25 mouse cellular contexts compared by ENCODE assay signal in the genomic region with DNA sequence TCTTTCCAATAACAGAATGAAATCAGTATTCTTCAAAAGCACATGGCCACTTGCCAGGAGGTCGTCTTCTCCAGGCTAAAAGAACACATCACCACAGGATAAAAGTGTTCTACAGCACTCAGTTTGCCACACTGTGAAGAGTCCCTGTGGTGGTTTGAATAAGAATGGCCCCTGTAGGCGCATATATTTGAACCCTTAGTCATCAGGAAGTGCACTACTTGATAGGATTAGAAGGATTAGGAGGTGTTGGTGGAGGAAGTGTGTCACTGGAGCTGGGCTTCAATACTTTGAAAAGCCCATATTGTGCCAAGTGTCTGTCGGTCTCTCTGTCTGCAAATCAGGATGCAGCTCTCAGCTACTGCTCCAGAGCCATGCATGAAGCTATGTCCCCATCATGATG. TPM values are rescaled to one million over a fixed set of nuclear protein-coding genes. Genes with fewer than 3 reads are reported as not detected.
DNase-seq lines count a peak whose midpoint lies in the region; ATAC-seq and TF ChIP-seq lines count a peak whose summit lies in the region.
"Had no signal": no experiment of that assay in that cellular context is flagged by ENCODE, and none has a peak within 500 bp of the region (broad histone marks: within the 10 kb centered on the region; RNA-seq: fewer than 3 reads in every experiment).

No protein-coding gene starts in this region.

- no peak overlapping the region for H3K4me2 ChIP-seq in liver, embryonic 11.5 days
- H3K4me2 ChIP-seq: embryonic facial prominence, embryonic 15.5 days; hindbrain, embryonic 12.5 days had no signal

- in situ Hi-C loops in Patski (cut with MboI; ENCODE audit: low pct_unique_long_range_greater_than_20kb), result no loop called here

- WGBS in liver, embryonic 11.5 days, result 70% methylated on average over 3 of the region's 3 CpGs

- peaks cover 18% of the 10 kb centered on the region for H3K36me3 ChIP-seq in liver, embryonic 11.5 days (ENCODE audit: control insufficient read depth, insufficient read depth, low read length)

- H3K27ac ChIP-seq in liver, embryonic 11.5 days (ENCODE audit: low read depth, low read length), result no peak overlapping the region
- H3K27ac ChIP-seq: embryonic facial prominence, embryonic 15.5 days; forebrain, embryonic 10.5 days; heart, embryonic 10.5 days; hindbrain, embryonic 12.5 days had no signal

- H3K9me3 ChIP-seq in liver, embryonic 11.5 days (ENCODE audit: control insufficient read depth, low read length), result no peaks in the 10 kb centered on the region
- H3K9me3 ChIP-seq: embryonic facial prominence, embryonic 15.5 days; forebrain, embryonic 10.5 days; heart, embryonic 10.5 days; hindbrain, embryonic 12.5 days had no signal

- no peak overlapping the region for H3K9ac ChIP-seq in liver, embryonic 11.5 days (ENCODE audit: low read depth, low read length)
- H3K9ac ChIP-seq: embryonic facial prominence, embryonic 15.5 days; hindbrain, embryonic 12.5 days had no signal

- POLR2A ChIA-PET in Patski (lab: Charles Lee), result no interaction called here

- H3K27me3 ChIP-seq in Patski, result no peaks in the 10 kb centered on the region
- no peaks in the 10 kb centered on the region for H3K27me3 ChIP-seq in liver, embryonic 11.5 days (replicated peaks; ENCODE audit: control insufficient read depth, insufficient read depth, low read length)
- H3K27me3 ChIP-seq: embryonic facial prominence, embryonic 15.5 days; hindbrain, embryonic 12.5 days had no signal

- H3K4me1 ChIP-seq in liver, embryonic 11.5 days (replicated peaks; ENCODE audit: control insufficient read depth, insufficient read depth, low read length), result no peaks in the 10 kb centered on the region
- H3K4me1 ChIP-seq: embryonic facial prominence, embryonic 15.5 days; forebrain, embryonic 10.5 days; heart, embryonic 10.5 days; hindbrain, embryonic 12.5 days had no signal

- no peak for TF ChIP-seq CTCF in Patski (IDR thresholded peaks at IDR 0.05)

- DNase-seq in 3134 (ENCODE audit: extremely low read depth, insufficient read length, low spot score) (peak; percentile 5), 3T3-L1 (ENCODE audit: low read depth, low spot score) (peak; percentile 69), Patski (ENCODE audit: low read depth, low spot score) (peak; percentile 35), liver (no peak)
- no peak for DNase-seq in urinary bladder, adult 2 months (ENCODE audit: low spot score)
- no peak for DNase-seq in liver, embryonic 11.5 days (ENCODE audit: low spot score)
- DNase-seq: adrenal gland, adult 2 months; adrenal gland, postnatal 25 days; cerebellum, adult 2 months; cerebellum, postnatal 10 days; embryo, embryonic 11 days; gastrocnemius, postnatal 36 days; heart, adult 11 months; heart, postnatal 10 days; heart, postnatal 4 days had no signal

- CTCF ChIA-PET in Patski (lab: Charles Lee), result interaction anchor here (1.4 to 2.6 kb wide), 3 partner anchors 9 to 33 kb away, joined by 3 to 8 read pairs (median 4); no protein-coding TSS in a partner anchor

- no peak overlapping the region for H3K4me3 ChIP-seq in liver, embryonic 11.5 days (ENCODE audit: low read depth, low read length)
- H3K4me3 ChIP-seq: embryonic facial prominence, embryonic 15.5 days; erythroblast, embryonic 14.5 days; forebrain, embryonic 10.5 days; heart, embryonic 10.5 days; hindbrain, embryonic 12.5 days had no signal

- ATAC-seq in Patski, result peak; percentile 93
- ATAC-seq in megakaryocyte-erythroid progenitor cell, adult 5-6 weeks (replicated peaks; ENCODE audit: low FRiP score, low TSS enrichment, poor library complexity, severe bottlenecking), result peak; percentile 39; the same call in 1 of the 2 replicates
- ATAC-seq in liver, embryonic 11.5 days (replicated peaks; ENCODE audit: low FRiP score), result no peak
- ATAC-seq: forebrain, embryonic 14.5 days; hindbrain, embryonic 16.5 days; inflammation-experienced regulatory T-cells, adult 6 months had no signal

RNA-seq across cellular contexts. Expression of gene Gtpbp10, which starts 19.0 kb away (rescaled TPM):
- polyA plus RNA-seq in Patski (2021), result 22.1 TPM
- 23.4 and 29.9 TPM in 2 replicates for total RNA-seq in megakaryocyte-erythroid progenitor cell, adult 5-6 weeks (2014; fragmentation: Nextera tagmentation)
- total RNA-seq in megakaryocyte-erythroid progenitor cell, adult 5-6 weeks (2017), result 28.9 and 49.6 TPM in 2 replicates
- polyA plus RNA-seq in urinary bladder, adult 2 months (2012; rRNA removed), result 14.3 and 15.6 TPM in 2 replicates
- 24.0 and 25.8 TPM in 2 replicates for polyA plus RNA-seq in liver, embryonic 11.5 days (2014; fragmentation: Nextera tagmentation; extraction: Ambion mirVana)

RNA-seq across cellular contexts. Expression of gene Cldn12, which starts 25.6 kb away (rescaled TPM):
- 60.9 TPM for polyA plus RNA-seq in Patski (2021)
- 0.52 and 2.0 TPM in 2 replicates for total RNA-seq in megakaryocyte-erythroid progenitor cell, adult 5-6 weeks (2014; fragmentation: Nextera tagmentation)
- 1.6 and 3.4 TPM in 2 replicates for total RNA-seq in megakaryocyte-erythroid progenitor cell, adult 5-6 weeks (2017)
- 23.4 and 24.7 TPM in 2 replicates for polyA plus RNA-seq in urinary bladder, adult 2 months (2012; rRNA removed)
- polyA plus RNA-seq in liver, embryonic 11.5 days (2014; fragmentation: Nextera tagmentation; extraction: Ambion mirVana), result 14.1 and 16.9 TPM in 2 replicates
- polyA plus RNA-seq: erythroblast, embryonic 14.5 days had no signal

RNA-seq across cellular contexts. Expression of gene Gm8773, which starts 33.2 kb away (rescaled TPM):
- polyA plus RNA-seq in Patski (2021), result 2.2 TPM
- not detected in 2 replicates for total RNA-seq in megakaryocyte-erythroid progenitor cell, adult 5-6 weeks (2014; fragmentation: Nextera tagmentation)
- not detected in 2 replicates for total RNA-seq in megakaryocyte-erythroid progenitor cell, adult 5-6 weeks (2017)
- polyA plus RNA-seq in urinary bladder, adult 2 months (2012; rRNA removed), result 2.7 and 5.3 TPM in 2 replicates
- 0.32 and 0.82 TPM in 2 replicates for polyA plus RNA-seq in liver, embryonic 11.5 days (2014; fragmentation: Nextera tagmentation; extraction: Ambion mirVana)
- total RNA-seq: adrenal gland, adult 2 months; adrenal gland, postnatal 25 days; gastrocnemius, adult 8-10 months; gastrocnemius, postnatal 36 days; heart, postnatal 10 days; heart, postnatal 4 days had no signal
- polyA plus RNA-seq: adrenal gland, adult 2 months; cerebellum, adult 2 months; erythroblast, embryonic 14.5 days had no signal

Comparison
In these comparisons a context has a peak if more than half of its experiments do, and no peak if none do; other contexts are left out.
1. DNase-seq: peak in 3134 (single experiment), 3T3-L1 (single experiment) and Patski (single experiment); none in liver (single experiment), urinary bladder, adult 2 months (single experiment) and liver, embryonic 11.5 days (single experiment).